ENCODE assay signal across 33 mouse cellular contexts in the genomic region with DNA sequence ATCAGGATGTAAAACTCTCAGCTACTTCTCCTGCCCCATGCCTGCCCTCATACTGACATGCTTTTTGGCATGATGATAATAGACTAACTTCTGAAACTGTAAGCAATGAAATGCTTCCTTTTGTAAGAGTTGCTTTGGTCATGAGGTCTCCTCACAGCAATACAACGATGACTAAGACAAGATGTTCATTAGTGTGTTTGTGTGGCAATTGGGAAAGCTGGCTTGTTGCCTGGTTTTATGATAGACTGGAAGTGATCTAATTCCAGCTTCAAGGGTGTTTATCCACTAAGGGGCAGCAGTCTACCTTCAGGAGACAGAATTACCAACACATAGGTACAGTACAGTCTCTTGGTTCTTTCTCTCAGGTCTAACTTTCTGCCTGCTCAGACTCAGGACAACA. TPM values are rescaled to one million over a fixed set of nuclear protein-coding genes. Genes with fewer than 3 reads are reported as not detected.
DNase-seq lines count a peak whose midpoint lies in the region; ATAC-seq and TF ChIP-seq lines count a peak whose summit lies in the region.
"Had no signal": no experiment of that assay in that cellular context is flagged by ENCODE, and none has a peak within 500 bp of the region (broad histone marks: within the 10 kb centered on the region; RNA-seq: fewer than 3 reads in every experiment).

No protein-coding gene starts in this region.

- no peak overlapping the region for H3K9ac ChIP-seq in intestine, postnatal 0 days (ENCODE audit: low read depth, low read length)
- no peak overlapping the region for H3K9ac ChIP-seq in intestine, embryonic 15.5 days
- H3K9ac ChIP-seq: embryonic facial prominence, embryonic 13.5 days; forebrain, embryonic 15.5 days; hindbrain, embryonic 13.5 days; kidney, embryonic 15.5 days; liver, embryonic 15.5 days; lung, embryonic 15.5 days; midbrain, embryonic 12.5 days; neural tube, embryonic 13.5 days had no signal

- no peaks in the 10 kb centered on the region for H3K4me1 ChIP-seq in intestine, postnatal 0 days (replicated peaks; ENCODE audit: control insufficient read depth, insufficient read depth, low read length)
- H3K4me1 ChIP-seq in intestine, embryonic 15.5 days (replicated peaks), result no peaks in the 10 kb centered on the region
- H3K4me1 ChIP-seq: liver, embryonic 15.5 days; lung, embryonic 15.5 days; megakaryocyte, embryonic 14.5 days; midbrain, embryonic 12.5 days had no signal

- 93% methylated on average over 1 of the region's 1 CpGs for WGBS in intestine, postnatal 0 days
- WGBS in intestine, embryonic 15.5 days, result 94% methylated on average over 1 of the region's 1 CpGs

- peaks cover 1% of the 10 kb centered on the region; the same call in 1 of the 2 replicates for H3K27me3 ChIP-seq in intestine, postnatal 0 days (replicated peaks; ENCODE audit: control insufficient read depth, insufficient read depth, low read length)
- peaks cover under 1% of the 10 kb centered on the region for H3K27me3 ChIP-seq in intestine, embryonic 15.5 days (replicated peaks)

- ATAC-seq in intestine, postnatal 0 days, result no peak
- no peak for ATAC-seq in intestine, embryonic 15.5 days
- ATAC-seq: activated CD4-positive, CD25-positive, alpha-beta regulatory T cell, adult 4 months; forebrain, embryonic 15.5 days had no signal

- H3K9me3 ChIP-seq in intestine, postnatal 0 days (ENCODE audit: control insufficient read depth), result no peaks in the 10 kb centered on the region
- H3K9me3 ChIP-seq in intestine, embryonic 15.5 days, result no peaks in the 10 kb centered on the region
- H3K9me3 ChIP-seq: embryonic facial prominence, embryonic 13.5 days; forebrain, embryonic 10.5 days; forebrain, embryonic 15.5 days; hindbrain, embryonic 13.5 days; kidney, embryonic 15.5 days; liver, embryonic 15.5 days; lung, embryonic 15.5 days; midbrain, embryonic 12.5 days; neural tube, embryonic 13.5 days had no signal

- TF ChIP-seq CTCF in intestine, postnatal 0 days (IDR thresholded peaks at IDR 0.05; ENCODE audit: low read depth), result 0 out of 2 replicates have a peak, but pooled peaks have one; percentile 5

- H3K36me3 ChIP-seq in intestine, postnatal 0 days (ENCODE audit: control insufficient read depth, insufficient read depth), result no peaks in the 10 kb centered on the region
- no peaks in the 10 kb centered on the region for H3K36me3 ChIP-seq in intestine, embryonic 15.5 days
- H3K36me3 ChIP-seq: embryonic facial prominence, embryonic 13.5 days; forebrain, embryonic 10.5 days; forebrain, embryonic 15.5 days; hindbrain, embryonic 13.5 days; kidney, embryonic 15.5 days; liver, embryonic 15.5 days; lung, embryonic 15.5 days; midbrain, embryonic 12.5 days; neural tube, embryonic 13.5 days had no signal

- H3K4me3 ChIP-seq in intestine, postnatal 0 days (ENCODE audit: low read depth, low read length), result no peak overlapping the region
- H3K4me3 ChIP-seq in intestine, embryonic 15.5 days (replicated peaks), result no peak overlapping the region
- H3K4me3 ChIP-seq: embryonic facial prominence, embryonic 13.5 days; forebrain, embryonic 10.5 days; forebrain, embryonic 15.5 days; gastrocnemius, adult 2 months; hindbrain, embryonic 13.5 days; kidney, embryonic 15.5 days; liver, embryonic 15.5 days; lung, embryonic 15.5 days; megakaryocyte, embryonic 14.5 days; midbrain, embryonic 12.5 days; neural tube, embryonic 13.5 days had no signal

- H3K27ac ChIP-seq in intestine, postnatal 0 days (ENCODE audit: low read depth, low read length), result no peak overlapping the region
- H3K27ac ChIP-seq in intestine, embryonic 15.5 days, result no peak overlapping the region
- H3K27ac ChIP-seq: embryonic facial prominence, embryonic 13.5 days; forebrain, embryonic 10.5 days; forebrain, embryonic 15.5 days; gastrocnemius, adult 2 months; hindbrain, embryonic 13.5 days; kidney, embryonic 15.5 days; liver, embryonic 15.5 days; lung, embryonic 15.5 days; midbrain, embryonic 12.5 days; neural tube, embryonic 13.5 days had no signal

- DNase-seq in 3T3-L1 (ENCODE audit: low read depth, low spot score) (peak; percentile 58), 416B (ENCODE audit: low read depth) (peak; percentile 43), adipocyte (ENCODE audit: low spot score) (peak; percentile 28)
- no peak for DNase-seq in frontal cortex, postnatal 14 days (ENCODE audit: low spot score in 2 of 2)
- DNase-seq: adrenal gland, adult 8-10 months; cerebellum, adult 11-12 months; cerebellum, adult 9-11 months; gastrocnemius, adult 2 months; gastrocnemius, postnatal 36 days; heart, adult 18-20 months; heart, postnatal 4 days; kidney, adult 18-20 months; kidney, postnatal 4 days; layer of hippocampus, adult 9-11 months; liver; lung, postnatal 4 days; thymus, adult 2 months; thymus, postnatal 36 days had no signal

- H3K4me2 ChIP-seq in intestine, postnatal 0 days (replicated peaks; ENCODE audit: low read depth), result no peak overlapping the region
- H3K4me2 ChIP-seq in intestine, embryonic 15.5 days (replicated peaks), result no peak overlapping the region
- H3K4me2 ChIP-seq: embryonic facial prominence, embryonic 13.5 days; forebrain, embryonic 15.5 days; hindbrain, embryonic 13.5 days; kidney, embryonic 15.5 days; liver, embryonic 15.5 days; lung, embryonic 15.5 days; midbrain, embryonic 12.5 days; neural tube, embryonic 13.5 days had no signal

RNA-seq across cellular contexts. Expression of gene Qrfpr, which starts 5.1 kb away (rescaled TPM):
- 0.14 and 0.20 TPM in 2 replicates for polyA plus RNA-seq in intestine, postnatal 0 days (2015; fragmentation: Nextera tagmentation; extraction: Ambion mirVana)
- 0.13 TPM in 1 of 2 replicates, not detected in the other for polyA plus RNA-seq in intestine, embryonic 15.5 days (2015; fragmentation: Nextera tagmentation; extraction: Ambion mirVana)
- polyA plus RNA-seq: activated CD4-positive, CD25-positive, alpha-beta regulatory T cell, adult 4 months; heart, embryonic 14.5 days; kidney, embryonic 15.5 days; limb, embryonic 11.5 days; liver, embryonic 15.5 days; midbrain, embryonic 12.5 days had no signal

Comparison
In these comparisons a context has a peak if more than half of its experiments do, and no peak if none do; other contexts are left out.
1. DNase-seq: peak in 3T3-L1 (single experiment), 416B (single experiment) and adipocyte (single experiment); none in frontal cortex, postnatal 14 days (0 of 2).